Mouse (Mus musculus) intestine, embryonic 16.5 days (tissue): Measurements from ENCODE around the gene Ube2e1. TPM values are rescaled to one million over a fixed set of nuclear protein-coding genes. Genes with fewer than 3 reads are reported as not detected.

Experiments used
- ATAC-seq: fragments of 200-750 bp; cut with Nextera tagmentation; 2 replicates; pipeline ENCODE4 v1.8.0; 2017; ENCODE audit warnings: moderate TSS enrichment, moderate library complexity
- H3K27ac ChIP-seq: fragments of 300-500 bp; sonication (generic); 2 replicates; pipeline ENCODE4 v1.5.1; 2014; ENCODE audit warnings: mild to moderate bottlenecking, low read length
- H3K27me3 ChIP-seq: fragments of 300-500 bp; sonication (generic); replicated peaks from 2 replicates; pipeline ENCODE4 v1.6.1; 2014; ENCODE audit warnings: low read length, control low read depth, mixed read lengths; ENCODE audit not compliant: control insufficient read depth, insufficient read depth
- H3K36me3 ChIP-seq: fragments of 300-500 bp; sonication (generic); 2 replicates; pipeline ENCODE4 v1.6.1; 2014; ENCODE audit warnings: low read length, control low read depth; ENCODE audit not compliant: control insufficient read depth, insufficient read depth
- H3K4me1 ChIP-seq: fragments of 300-500 bp; sonication (generic); 2 replicates; pipeline ENCODE4 v1.6.1; 2014; ENCODE audit warnings: low read length, control low read depth, mixed read lengths; ENCODE audit not compliant: control insufficient read depth, insufficient read depth
- H3K4me2 ChIP-seq: fragments of 300-500 bp; sonication (generic); 2 replicates; pipeline ENCODE4 v1.6.1; 2014; ENCODE audit warnings: low read depth, low read length, control low read depth
- H3K4me3 ChIP-seq: fragments of 300-500 bp; sonication (generic); 2 replicates; pipeline ENCODE4 v1.5.1; 2014; ENCODE audit warnings: mild to moderate bottlenecking, low read length
- H3K9ac ChIP-seq: fragments of 300-500 bp; sonication (generic); 2 replicates; pipeline ENCODE4 v1.6.1; 2014; ENCODE audit warnings: low read depth, low read length
- H3K9me3 ChIP-seq: fragments of 300-500 bp; sonication (generic); 2 replicates; pipeline ENCODE4 v1.6.1; 2016; ENCODE audit warnings: low read length, control low read depth; ENCODE audit not compliant: control insufficient read depth
- WGBS: fragments of 180-500 bp; shearing (Covaris S2); extraction: QIAGEN DNeasy Blood & Tissue Kit; methylation state at CpG from one replicate; pipeline ENCODE4 v1.1.7; 2014; 5-methylcytosine and 5-hydroxymethylcytosine counted together
- polyA plus RNA-seq: library from polyadenylated mRNA; unstranded; fragments of >200 nt; fragmentation: Nextera tagmentation; extraction: Ambion mirVana; gene quantifications from 2 replicates; pipeline ENCODE4 v1.2.1, GENCODE M21; 2015

The Ube2e1 gene
- polyA plus RNA-seq, 1 experiment from 2014 or later: 113 TPM

GRCm38 (mm10) chr14:18298874-18299273 lies 32.8 kb downstream of the Ube2e1 start:
- no peak for ATAC-seq
- Histone ChIP-seq H3K4me1 (0 out of 2 replicates have a peak, but pooled peaks cover 3% of the 10 kb centered on the region), H3K9ac (no peak overlapping the region), H3K4me3 (no peak overlapping the region), H3K27ac (no peak overlapping the region), H3K9me3 (no peaks in the 10 kb centered on the region), H3K36me3 (no peaks in the 10 kb centered on the region), H3K27me3 (no peaks in the 10 kb centered on the region), H3K4me2 (no peak overlapping the region)
- 89% methylated on average over 2 of the region's 2 CpGs for WGBS

- H3K4me1 ChIP-seq: no peaks in the 10 kb centered on the region
- H3K4me3 ChIP-seq: no peak overlapping the region
- no peak overlapping the region for H3K4me2 ChIP-seq
- H3K36me3 ChIP-seq: no peaks in the 10 kb centered on the region
- no peak overlapping the region for H3K9ac ChIP-seq
- no peaks in the 10 kb centered on the region for H3K27me3 ChIP-seq
- no peak overlapping the region for H3K27ac ChIP-seq
- WGBS: 88% methylated on average over 2 of the region's 2 CpGs
- no peak for ATAC-seq
- no peaks in the 10 kb centered on the region for H3K9me3 ChIP-seq
These were observed 34.2 kb downstream of the Ube2e1 start for GRCm38 (mm10) chr14:18297441-18297840.

GRCm38 (mm10) chr14:18292578-18292977 lies 39.1 kb downstream of the Ube2e1 start:
- Histone ChIP-seq H3K4me3 (no peak overlapping the region), H3K27ac (no peak overlapping the region), H3K36me3 (no peaks in the 10 kb centered on the region), H3K9ac (no peak overlapping the region), H3K4me2 (no peak overlapping the region), H3K27me3 (no peaks in the 10 kb centered on the region), H3K9me3 (no peaks in the 10 kb centered on the region), H3K4me1 (0 out of 2 replicates have a peak, but pooled peaks cover 4% of the 10 kb centered on the region)
- no peak for ATAC-seq
- 73% methylated on average over 3 of the region's 3 CpGs for WGBS

- Histone ChIP-seq H3K4me3 (no peak overlapping the region), H3K27ac (no peak overlapping the region), H3K4me1 (0 out of 2 replicates have a peak, but pooled peaks cover 4% of the 10 kb centered on the region), H3K27me3 (no peaks in the 10 kb centered on the region), H3K36me3 (no peaks in the 10 kb centered on the region), H3K9ac (no peak overlapping the region), H3K4me2 (no peak overlapping the region), H3K9me3 (no peaks in the 10 kb centered on the region)
- 85% methylated on average over 3 of the region's 3 CpGs for WGBS
- ATAC-seq: no peak
These were observed 39.5 kb downstream of the Ube2e1 start for GRCm38 (mm10) chr14:18292111-18292510.

DNA sequence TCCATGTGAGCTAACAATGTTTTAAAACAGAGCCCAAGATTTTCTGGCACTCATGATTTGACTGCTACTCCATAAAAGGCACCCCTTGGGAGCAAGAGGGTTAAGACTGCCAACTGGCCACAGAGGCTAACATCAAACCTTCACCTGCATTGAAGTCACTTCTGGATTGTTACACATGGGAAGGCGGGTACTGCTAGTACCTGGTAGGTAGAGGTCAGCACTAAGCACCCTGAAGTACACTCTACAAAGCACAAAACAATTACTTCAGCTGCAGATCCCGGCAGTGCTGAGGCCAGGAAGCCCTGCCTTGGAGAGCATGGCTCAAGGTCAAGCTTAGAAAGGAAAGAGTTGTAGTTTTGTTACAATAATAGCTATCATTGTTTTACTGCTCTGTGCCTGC lies 44.3 kb downstream of the Ube2e1 start:
- Histone ChIP-seq H3K4me3 (no peak overlapping the region), H3K9ac (no peak overlapping the region), H3K27me3 (no peaks in the 10 kb centered on the region), H3K4me1 (0 out of 2 replicates have a peak, but pooled peaks cover 4% of the 10 kb centered on the region), H3K9me3 (no peaks in the 10 kb centered on the region), H3K36me3 (peaks cover 2% of the 10 kb centered on the region; the same call in 1 of the 2 replicates), H3K27ac (no peak overlapping the region), H3K4me2 (no peak overlapping the region)
- ATAC-seq: peak; percentile 58; the same call in 1 of the 2 replicates
- 76% methylated on average over 2 of the region's 2 CpGs for WGBS

GRCm38 (mm10) chr14:18286441-18286840 lies 45.2 kb downstream of the Ube2e1 start:
- Histone ChIP-seq H3K4me1 (0 out of 2 replicates have a peak, but pooled peaks cover 4% of the 10 kb centered on the region), H3K4me3 (no peak overlapping the region), H3K36me3 (peaks cover 4% of the 10 kb centered on the region), H3K9ac (no peak overlapping the region), H3K27me3 (no peaks in the 10 kb centered on the region), H3K27ac (no peak overlapping the region), H3K4me2 (no peak overlapping the region), H3K9me3 (no peaks in the 10 kb centered on the region)
- whole genome bisulfite sequencing: 86% methylated on average over 2 of the region's 2 CpGs
- no peak for ATAC-seq

- no peak for ATAC-seq
These were observed 46.2 kb downstream of the Ube2e1 start for GRCm38 (mm10) chr14:18285476-18285875.

DNA sequence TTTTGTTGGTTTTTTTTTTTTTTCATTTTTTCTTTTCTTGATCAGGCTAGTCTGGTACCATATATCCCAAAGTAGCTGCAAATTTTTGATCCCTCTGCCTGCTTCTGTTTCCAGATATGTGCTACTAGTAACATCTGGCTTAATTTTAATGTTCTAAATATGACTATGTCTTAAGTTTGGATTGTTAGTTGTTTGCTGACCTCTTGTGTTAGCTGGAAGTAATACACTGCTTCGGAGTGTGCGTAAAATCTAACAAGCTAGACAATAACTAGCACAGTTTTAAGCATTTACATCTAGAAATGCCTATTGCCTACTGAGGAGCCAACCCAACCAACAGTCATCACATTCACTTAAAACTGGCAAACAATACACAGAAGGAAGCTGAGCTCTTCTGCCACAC lies 47.1 kb downstream of the Ube2e1 start:
- Histone ChIP-seq H3K27ac (no peak overlapping the region), H3K27me3 (no peaks in the 10 kb centered on the region), H3K4me2 (no peak overlapping the region), H3K9ac (no peak overlapping the region), H3K4me3 (no peak overlapping the region), H3K9me3 (no peaks in the 10 kb centered on the region), H3K36me3 (peaks cover 8% of the 10 kb centered on the region), H3K4me1 (0 out of 2 replicates have a peak, but pooled peaks cover 4% of the 10 kb centered on the region)
- no peak for ATAC-seq
- WGBS: 73% methylated on average over 2 of the region's 2 CpGs

More at GRCm38 (mm10) chr14:18285476-18285875, 46.2 kb downstream of the Ube2e1 start:
- Histone ChIP-seq H3K9me3 (no peaks in the 10 kb centered on the region), H3K27me3 (no peaks in the 10 kb centered on the region), H3K27ac (no peak overlapping the region), H3K4me2 (no peak overlapping the region), H3K4me1 (0 out of 2 replicates have a peak, but pooled peaks cover 4% of the 10 kb centered on the region), H3K4me3 (no peak overlapping the region), H3K9ac (no peak overlapping the region), H3K36me3 (peaks cover 8% of the 10 kb centered on the region)
- 84% methylated on average over 3 of the region's 3 CpGs for WGBS

- Histone ChIP-seq H3K27me3 (no peaks in the 10 kb centered on the region), H3K36me3 (peaks cover 13% of the 10 kb centered on the region), H3K27ac (no peak overlapping the region), H3K4me3 (no peak overlapping the region), H3K9ac (no peak overlapping the region), H3K9me3 (no peaks in the 10 kb centered on the region), H3K4me1 (no peaks in the 10 kb centered on the region), H3K4me2 (no peak overlapping the region)
- 88% methylated on average over 5 of the region's 5 CpGs for WGBS
- no peak for ATAC-seq
These were observed 51.3 kb downstream of the Ube2e1 start for GRCm38 (mm10) chr14:18280375-18280774.

- Histone ChIP-seq H3K4me1 (no peaks in the 10 kb centered on the region), H3K9ac (no peak overlapping the region), H3K36me3 (peaks cover 5% of the 10 kb centered on the region; the same call in 1 of the 2 replicates), H3K4me3 (no peak overlapping the region), H3K4me2 (no peak overlapping the region), H3K27ac (no peak overlapping the region), H3K9me3 (no peaks in the 10 kb centered on the region), H3K27me3 (no peaks in the 10 kb centered on the region)
- no peak for ATAC-seq
- 82% methylated on average over 1 of the region's 1 CpGs for WGBS
These were observed 57.1 kb downstream of the Ube2e1 start for GRCm38 (mm10) chr14:18274526-18274925.
